8 mouse cellular contexts compared by ENCODE assay signal in the genomic region with DNA sequence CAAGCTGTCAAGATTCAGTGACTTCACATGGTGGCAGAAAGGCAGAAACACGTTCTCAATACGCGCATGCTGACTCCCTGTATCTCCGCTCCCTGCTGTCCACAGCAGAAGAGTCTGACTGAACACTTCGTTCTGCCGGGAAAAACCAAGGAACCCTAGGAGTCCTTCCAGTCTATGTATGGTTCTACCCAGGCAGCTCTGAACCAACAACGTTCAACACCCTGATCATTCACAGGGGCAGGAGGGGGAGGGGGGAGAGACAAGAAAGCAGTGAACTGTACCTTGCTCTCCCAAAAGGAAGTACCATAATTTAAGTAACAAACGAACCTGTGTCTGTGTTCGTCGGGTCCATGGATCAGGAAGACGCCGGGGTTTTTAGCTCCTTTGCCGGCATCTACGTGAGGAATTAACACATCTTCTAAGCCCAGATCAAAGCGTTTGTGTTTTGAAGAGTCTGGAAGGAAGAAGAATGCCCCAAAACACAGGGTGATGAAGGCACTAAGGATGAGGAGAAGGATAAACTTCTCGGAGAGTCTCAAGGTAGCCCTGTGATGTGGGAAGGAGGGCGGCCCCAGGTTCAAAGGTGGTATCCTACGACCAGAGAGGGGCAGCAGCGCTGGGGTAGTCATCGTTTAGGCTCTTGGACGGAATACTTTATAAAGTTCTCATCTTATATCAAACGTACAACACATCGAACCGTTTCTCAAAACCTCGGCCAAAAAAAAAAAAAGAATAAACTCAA. TPM values are rescaled to one million over a fixed set of nuclear protein-coding genes. Genes with fewer than 3 reads are reported as not detected.
DNase-seq lines count a peak whose midpoint lies in the region; ATAC-seq and TF ChIP-seq lines count a peak whose summit lies in the region.

No protein-coding gene starts in this region.

- no peaks in the 10 kb centered on the region for H3K9me3 ChIP-seq in hindbrain, postnatal 0 days (ENCODE audit: low read length)
- H3K9me3 ChIP-seq in liver, embryonic 16.5 days (replicated peaks; ENCODE audit: control insufficient read depth, low read length), result no peaks in the 10 kb centered on the region

- peak overlapping the region; percentile 86 for H3K4me3 ChIP-seq in hindbrain, postnatal 0 days (ENCODE audit: low read length)
- peak overlapping the region; percentile 97 for H3K4me3 ChIP-seq in liver, embryonic 16.5 days (ENCODE audit: low read depth, low read length)

- H3K4me1 ChIP-seq in hindbrain, postnatal 0 days (ENCODE audit: insufficient read depth, low read length), result peaks cover 14% of the 10 kb centered on the region; the same call in 1 of the 2 replicates
- peaks cover 18% of the 10 kb centered on the region for H3K4me1 ChIP-seq in liver, embryonic 16.5 days (ENCODE audit: control insufficient read depth, low read depth, low read length)

- no peaks in the 10 kb centered on the region for H3K36me3 ChIP-seq in hindbrain, postnatal 0 days (ENCODE audit: insufficient read depth, low read length)
- no peaks in the 10 kb centered on the region for H3K36me3 ChIP-seq in liver, embryonic 16.5 days (ENCODE audit: control insufficient read depth, insufficient read depth)

- no peaks in the 10 kb centered on the region for H3K27me3 ChIP-seq in hindbrain, postnatal 0 days (ENCODE audit: insufficient read depth, low read length)
- no peaks in the 10 kb centered on the region for H3K27me3 ChIP-seq in liver, embryonic 16.5 days (ENCODE audit: control insufficient read depth, insufficient read depth, low read depth, low read length)

- peak; percentile 33 for DNase-seq in right cerebral cortex, postnatal 14 days
- DNase-seq in right cerebral cortex, postnatal 36 days (ENCODE audit: low spot score in 2 of 2), result no peak
- peak; percentile 71 for DNase-seq in brain, adult 2 months (ENCODE audit: low read depth, low spot score)
- peak; percentile 46 for DNase-seq in hindbrain, postnatal 0 days (ENCODE audit: low spot score)
- DNase-seq in retina, postnatal 1 day, result peak; percentile 46
- no peak for DNase-seq in gastrocnemius, postnatal 10 days

- peak overlapping the region; percentile 90 for H3K9ac ChIP-seq in hindbrain, postnatal 0 days (replicated peaks; ENCODE audit: low read length)
- peak overlapping the region; percentile 95 for H3K9ac ChIP-seq in liver, embryonic 16.5 days (ENCODE audit: low read depth, low read length)

- H3K4me2 ChIP-seq in hindbrain, postnatal 0 days (ENCODE audit: low read depth, low read length), result peak overlapping the region; percentile 92
- H3K4me2 ChIP-seq in liver, embryonic 16.5 days (ENCODE audit: low read depth, low read length), result peak overlapping the region; percentile 97

- H3K27ac ChIP-seq in hindbrain, postnatal 0 days, result peak overlapping the region; percentile 97; the same call in 1 of the 2 replicates
- peak overlapping the region; percentile 91 for H3K27ac ChIP-seq in liver, embryonic 16.5 days (ENCODE audit: low read length)

- no peak for TF ChIP-seq CTCF in hindbrain, postnatal 0 days (IDR thresholded peaks at IDR 0.05; ENCODE audit: low read depth)

- peak; percentile 37 for ATAC-seq in erythroid progenitor cell, adult 5-6 weeks (replicated peaks; ENCODE audit: low FRiP score, poor library complexity, severe bottlenecking)
- ATAC-seq in hindbrain, postnatal 0 days, result no peak
- ATAC-seq in liver, embryonic 16.5 days (ENCODE audit: low read depth), result no peak

- under 1% methylated on average over 25 of the region's 25 CpGs for WGBS in hindbrain, postnatal 0 days
- under 1% methylated on average over 25 of the region's 25 CpGs for WGBS in liver, embryonic 16.5 days (ENCODE audit: insufficient replicate concordance)

RNA-seq across cellular contexts. Expression of gene Man1a2, which starts 0.9 kb away (rescaled TPM):
- total RNA-seq in erythroid progenitor cell, adult 5-6 weeks (2015; ENCODE audit: low replicate concordance), result 14.8 and 62.5 TPM in 2 replicates
- 49.2 and 52.1 TPM in 2 replicates for total RNA-seq in erythroid progenitor cell, adult 5-6 weeks (2017; ENCODE audit: low replicate concordance)
- 44.3 and 49.0 TPM in 2 replicates for total RNA-seq in hindbrain, postnatal 0 days (2014; rRNA removed)
- 73.2 and 88.3 TPM in 2 replicates for polyA plus RNA-seq in hindbrain, postnatal 0 days (2015; fragmentation: Nextera tagmentation; extraction: Ambion mirVana)
- polyA plus RNA-seq in liver, embryonic 16.5 days (2015; fragmentation: Nextera tagmentation; extraction: Ambion mirVana), result 20.5 and 21.2 TPM in 2 replicates
- total RNA-seq in gastrocnemius, postnatal 10 days (2021), result 10 to 100 TPM; 45.5 to 52.2 TPM

Comparison
In these comparisons a context has a peak if more than half of its experiments do, and no peak if none do; other contexts are left out.
1. DNase-seq: peak in right cerebral cortex, postnatal 14 days (single experiment), brain, adult 2 months (single experiment), hindbrain, postnatal 0 days (single experiment) and retina, postnatal 1 day (single experiment); none in right cerebral cortex, postnatal 36 days (0 of 2) and gastrocnemius, postnatal 10 days (single experiment).